11 mouse cellular contexts compared by ENCODE assay signal in genomic region chr14:33152941-33153340, GRCm38 (mm10). TPM values are rescaled to one million over a fixed set of nuclear protein-coding genes. Genes with fewer than 3 reads are reported as not detected.
DNase-seq lines count a peak whose midpoint lies in the region; ATAC-seq and TF ChIP-seq lines count a peak whose summit lies in the region.
"Had no signal": no experiment of that assay in that cellular context is flagged by ENCODE, and none has a peak within 500 bp of the region (broad histone marks: within the 10 kb centered on the region; RNA-seq: fewer than 3 reads in every experiment).

No protein-coding gene starts in this region.

- no peaks in the 10 kb centered on the region for H3K9me3 ChIP-seq in kidney, embryonic 14.5 days (ENCODE audit: control insufficient read depth, low read length)
- H3K9me3 ChIP-seq in kidney, postnatal 0 days (replicated peaks; ENCODE audit: low read length) = no peaks in the 10 kb centered on the region
- H3K9me3 ChIP-seq: heart, embryonic 15.5 days had no signal

- no peak for TF ChIP-seq CTCF in cerebellum, adult 2 months (IDR thresholded peaks at IDR 0.05; ENCODE audit: borderline replicate concordance, insufficient read depth, low read depth, low read length)
- peak; percentile 31; the same call in 1 of the 2 replicates for TF ChIP-seq CTCF in kidney, postnatal 0 days (IDR thresholded peaks at IDR 0.05; ENCODE audit: low read depth)

- peak; percentile 4 to 13 for DNase-seq in cerebellum, adult 2 months
- DNase-seq in cerebellum, adult 9-11 months = no peak
- DNase-seq in kidney, adult 18-20 months = peak; percentile 21
- DNase-seq in right cerebral cortex, adult 18-20 months = peak; percentile 4
- no peak for DNase-seq in right cerebral cortex, postnatal 25 days
- DNase-seq in kidney, postnatal 0 days (ENCODE audit: low spot score) = no peak
- DNase-seq: midbrain, embryonic 14.5 days had no signal

- H3K27ac ChIP-seq in cerebellum, adult 2 months (ENCODE audit: insufficient read depth, low read length) = no peak overlapping the region
- no peak overlapping the region for H3K27ac ChIP-seq in kidney, embryonic 14.5 days (ENCODE audit: low read depth, low read length)
- no peak overlapping the region for H3K27ac ChIP-seq in kidney, postnatal 0 days
- H3K27ac ChIP-seq: heart, embryonic 15.5 days had no signal

- no peaks in the 10 kb centered on the region for H3K4me1 ChIP-seq in cerebellum, adult 2 months (ENCODE audit: control insufficient read depth, insufficient read depth, low read length)
- no peaks in the 10 kb centered on the region for H3K4me1 ChIP-seq in kidney, embryonic 14.5 days (ENCODE audit: control insufficient read depth, insufficient read depth, low read length)
- no peaks in the 10 kb centered on the region for H3K4me1 ChIP-seq in kidney, postnatal 0 days (replicated peaks; ENCODE audit: insufficient read depth, low read length)

- H3K4me2 ChIP-seq in kidney, embryonic 14.5 days (replicated peaks; ENCODE audit: low read depth, low read length) = no peak overlapping the region
- no peak overlapping the region for H3K4me2 ChIP-seq in kidney, postnatal 0 days (ENCODE audit: low read length)
- H3K4me2 ChIP-seq: heart, embryonic 15.5 days had no signal

- no peak for ATAC-seq in kidney, embryonic 14.5 days (ENCODE audit: low FRiP score, low TSS enrichment)
- no peak for ATAC-seq in kidney, postnatal 0 days (replicated peaks; ENCODE audit: low FRiP score, low read depth)
- ATAC-seq in erythroblast, adult 5-6 weeks (replicated peaks; ENCODE audit: low FRiP score, poor library complexity, severe bottlenecking) = no peak
- ATAC-seq: forebrain, embryonic 16.5 days had no signal

- no peak overlapping the region for H3K9ac ChIP-seq in kidney, embryonic 14.5 days (ENCODE audit: low read depth, low read length)
- no peak overlapping the region for H3K9ac ChIP-seq in kidney, postnatal 0 days (ENCODE audit: low read depth, low read length)
- H3K9ac ChIP-seq: heart, embryonic 15.5 days had no signal

- 78% methylated on average over 1 of the region's 1 CpGs for WGBS in cerebellum, adult 2 months
- WGBS in kidney, embryonic 14.5 days = 44% methylated on average over 1 of the region's 1 CpGs
- 44% methylated on average over 1 of the region's 1 CpGs for WGBS in kidney, postnatal 0 days

- no peaks in the 10 kb centered on the region; the same call in 1 of the 2 replicates for H3K27me3 ChIP-seq in cerebellum, adult 2 months (ENCODE audit: control insufficient read depth, insufficient read depth, low read length)
- H3K27me3 ChIP-seq in kidney, embryonic 14.5 days (ENCODE audit: control insufficient read depth, insufficient read depth, low read length) = no peaks in the 10 kb centered on the region
- H3K27me3 ChIP-seq in kidney, postnatal 0 days (ENCODE audit: insufficient read depth, low read length) = no peaks in the 10 kb centered on the region

- TF ChIP-seq POLR2A in cerebellum, adult 2 months (IDR thresholded peaks at IDR 0.05; ENCODE audit: borderline replicate concordance, insufficient read depth, low read length) = no peak

- H3K36me3 ChIP-seq in kidney, embryonic 14.5 days (ENCODE audit: control insufficient read depth, insufficient read depth, low read length) = no peaks in the 10 kb centered on the region
- no peaks in the 10 kb centered on the region for H3K36me3 ChIP-seq in kidney, postnatal 0 days (ENCODE audit: insufficient read depth, low read length)
- H3K36me3 ChIP-seq: heart, embryonic 15.5 days had no signal

- no peak overlapping the region for H3K4me3 ChIP-seq in cerebellum, adult 2 months (replicated peaks; ENCODE audit: insufficient read depth, low read depth, low read length)
- H3K4me3 ChIP-seq in kidney, embryonic 14.5 days (ENCODE audit: low read length) = no peak overlapping the region
- no peak overlapping the region for H3K4me3 ChIP-seq in kidney, postnatal 0 days (replicated peaks; ENCODE audit: low read depth, low read length)
- H3K4me3 ChIP-seq: heart, embryonic 15.5 days had no signal

RNA-seq across cellular contexts. Expression of gene Wdfy4, which starts 32.4 kb away (rescaled TPM):
- 0.27 and 0.62 TPM in 2 replicates for polyA plus RNA-seq in cerebellum, adult 2 months (2012; rRNA removed)
- 0.10 and 0.31 TPM in 2 replicates for polyA plus RNA-seq in kidney, embryonic 14.5 days (2014; fragmentation: Nextera tagmentation; extraction: Ambion mirVana)
- polyA plus RNA-seq in kidney, postnatal 0 days (2015; fragmentation: Nextera tagmentation; extraction: Ambion mirVana) = 0.20 and 0.34 TPM in 2 replicates
- 6.7 and 13.6 TPM in 2 replicates for total RNA-seq in erythroblast, adult 5-6 weeks (2015; ENCODE audit: low replicate concordance)
- 5.9 and 8.2 TPM in 2 replicates for total RNA-seq in erythroblast, adult 5-6 weeks (2017; ENCODE audit: low replicate concordance)

Comparison
In these comparisons a context has a peak if more than half of its experiments do, and no peak if none do; other contexts are left out.
1. DNase-seq: peak in cerebellum, adult 2 months (2 of 2), kidney, adult 18-20 months (single experiment) and right cerebral cortex, adult 18-20 months (single experiment); none in cerebellum, adult 9-11 months (single experiment), right cerebral cortex, postnatal 25 days (single experiment) and kidney, postnatal 0 days (single experiment).